Mouse (Mus musculus): ENCODE results near the gene Coa4.
A peak's percentile ranks its signal among the peaks of the same experiment; 100 is the strongest.

Gene Coa4

GRCm38 (mm10) chr7:100504740-100505487 is 32.0 kb upstream of the Coa4 start:
- DNase-seq = no peak

GRCm38 (mm10) chr7:100506494-100506893 is 30.4 kb upstream of the Coa4 start:
- DNase-seq = no peak

- no peak for DNase-seq
These were observed 28.2 kb upstream of the Coa4 start for GRCm38 (mm10) chr7:100508670-100509069.

GRCm38 (mm10) chr7:100511602-100512001 is 25.3 kb upstream of the Coa4 start:
- DNase-seq = no peak

- DNase-seq = no peak
These were observed 22.3 kb upstream of the Coa4 start, which contains the start of gene Dnajb13 for GRCm38 (mm10) chr7:100514573-100514972. Gene Dnajb13, minus strand, starts transcription at chr7:100514960.

GRCm38 (mm10) chr7:100520204-100520603 is 16.7 kb upstream of the Coa4 start:
- DNase-seq = no peak

- peak; percentile 86 for DNase-seq
These were observed 16.1 kb upstream of the Coa4 start for GRCm38 (mm10) chr7:100520663-100521285.

- no peak for DNase-seq
These were observed 14.6 kb upstream of the Coa4 start for GRCm38 (mm10) chr7:100522222-100522621.

- DNase-seq = no peak
These were observed 12.2 kb upstream of the Coa4 start for GRCm38 (mm10) chr7:100524669-100525068.

- no peak for DNase-seq
These were observed 6.1 kb upstream of the Coa4 start for GRCm38 (mm10) chr7:100530766-100531165.

- peak; percentile 24 for DNase-seq
These were observed 3.4 kb upstream of the Coa4 start for GRCm38 (mm10) chr7:100533503-100533902.

- no peak for DNase-seq
These were observed 2.7 kb upstream of the Coa4 start for GRCm38 (mm10) chr7:100534216-100534615.

GRCm38 (mm10) chr7:100535831-100536230 is 1.0 kb upstream of the Coa4 start:
- DNase-seq = no peak

- DNase-seq = no peak
These were observed 640 bp downstream of the Coa4 start for GRCm38 (mm10) chr7:100537519-100537902.

GRCm38 (mm10) chr7:100539516-100539915 is 2.6 kb downstream of the Coa4 start:
- no peak for DNase-seq

- DNase-seq = no peak
These were observed 7.6 kb downstream of the Coa4 start for GRCm38 (mm10) chr7:100544437-100544836.

- DNase-seq = no peak
These were observed 10.8 kb downstream of the Coa4 start for GRCm38 (mm10) chr7:100547631-100548030.

- no peak for DNase-seq
These were observed 12.9 kb downstream of the Coa4 start for GRCm38 (mm10) chr7:100549796-100550195.

- DNase-seq = no peak
These were observed 13.6 kb downstream of the Coa4 start for GRCm38 (mm10) chr7:100550338-100551007.

GRCm38 (mm10) chr7:100554939-100555338 is 18.1 kb downstream of the Coa4 start:
- DNase-seq = peak; percentile 63

- peak; percentile 9 for DNase-seq
These were observed 18.6 kb downstream of the Coa4 start for GRCm38 (mm10) chr7:100555431-100555951.

GRCm38 (mm10) chr7:100557241-100557640 is 20.4 kb downstream of the Coa4 start:
- no peak for DNase-seq

- peak; percentile 55 for DNase-seq
These were observed 22.5 kb downstream of the Coa4 start for GRCm38 (mm10) chr7:100559331-100559730.

Measured in liver (tissue).